Mouse (Mus musculus) erythroblast, adult 5-6 weeks (primary cell): ENCODE results near the gene Galnt12. TPM values are rescaled to one million over a fixed set of nuclear protein-coding genes. Genes with fewer than 3 reads are reported as not detected.

Experiments
- ATAC-seq: replicated peaks from 2 replicates; pipeline ENCODE4 v1.8.0; 2016; ENCODE audit warnings: moderate number of reproducible peaks, mild to moderate bottlenecking, moderate TSS enrichment, inconsistent platforms; ENCODE audit not compliant: poor library complexity, low FRiP score, severe bottlenecking
- total RNA-seq, 2 experiments: library from RNA; stranded (forward) in 1 of 2; stranded (reverse) in 1 of 2; fragments of 150-400 nt in 1 of 2; fragments of 200-764, 138-1000 nt in 1 of 2; gene quantifications; 2 replicates each; pipeline versions ENCODE4 v1.2.3 to v1.2.4; 2015 to 2017; ENCODE audit warnings: low replicate concordance in 2 of 2

Gene Galnt12
- total RNA-seq, 2 experiments from 2014 or later, result not detected

DNA sequence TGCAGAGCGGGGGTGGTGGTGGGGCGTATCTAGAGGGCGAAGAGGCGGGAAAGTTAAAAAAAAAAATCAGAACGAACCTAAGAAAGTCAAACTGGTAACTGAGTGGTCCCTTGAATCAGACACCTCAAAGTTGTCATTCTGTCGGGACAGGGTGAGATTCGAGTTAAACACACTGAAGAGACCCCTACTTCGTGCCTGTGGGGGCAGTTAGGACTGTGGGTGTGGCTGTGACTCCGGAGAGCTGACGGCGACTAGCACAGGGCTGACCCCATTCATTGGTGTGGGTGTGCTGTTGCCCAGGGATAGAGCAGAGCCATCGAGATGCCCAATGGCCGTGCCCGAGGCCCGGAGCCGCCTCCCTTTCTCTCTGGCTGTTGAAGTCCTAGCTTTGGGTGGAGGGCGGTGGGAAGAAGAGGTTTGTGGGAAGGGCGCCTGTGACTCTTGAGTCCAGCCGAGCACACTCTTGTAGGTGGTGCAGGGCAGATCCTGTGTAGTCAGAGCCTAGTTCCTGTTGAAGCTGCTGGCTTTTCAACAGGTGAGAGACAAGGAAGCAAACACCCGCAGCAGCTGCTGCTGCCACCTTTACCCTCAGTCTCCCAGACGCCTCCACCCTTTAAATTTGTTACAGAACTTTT is 795 bp downstream of the Galnt12 start:
- no peak for ATAC-seq

GRCm38 (mm10) chr4:47093161-47093560 is 1.5 kb downstream of the Galnt12 start:
- ATAC-seq, result no peak

GRCm38 (mm10) chr4:47093647-47094046 is 1.9 kb downstream of the Galnt12 start:
- no peak for ATAC-seq

GRCm38 (mm10) chr4:47103561-47103960 is 11.9 kb downstream of the Galnt12 start:
- ATAC-seq, result no peak

DNA sequence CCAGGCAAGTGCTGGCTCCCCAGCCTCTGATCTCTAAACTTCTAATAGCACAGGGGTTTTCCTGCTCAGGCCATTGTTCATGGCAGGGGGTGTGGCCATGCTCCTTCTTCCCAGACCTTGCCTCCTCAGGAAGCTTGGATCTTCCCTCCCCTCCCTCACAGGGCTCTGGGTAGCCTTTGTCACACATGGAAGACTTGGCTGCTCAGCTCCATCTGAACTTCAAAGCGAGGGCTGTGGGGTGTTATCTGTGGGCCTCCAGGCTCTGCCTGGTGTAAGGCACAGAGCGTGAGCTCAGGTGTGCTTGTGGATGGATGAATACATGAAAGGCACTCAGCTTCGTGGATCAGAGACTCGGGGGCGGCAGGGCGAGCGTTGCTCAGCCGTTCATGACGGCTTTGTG is 20.2 kb downstream of the Galnt12 start:
- no peak for ATAC-seq

GRCm38 (mm10) chr4:47112560-47112959 is 20.9 kb downstream of the Galnt12 start:
- ATAC-seq, result no peak

DNA sequence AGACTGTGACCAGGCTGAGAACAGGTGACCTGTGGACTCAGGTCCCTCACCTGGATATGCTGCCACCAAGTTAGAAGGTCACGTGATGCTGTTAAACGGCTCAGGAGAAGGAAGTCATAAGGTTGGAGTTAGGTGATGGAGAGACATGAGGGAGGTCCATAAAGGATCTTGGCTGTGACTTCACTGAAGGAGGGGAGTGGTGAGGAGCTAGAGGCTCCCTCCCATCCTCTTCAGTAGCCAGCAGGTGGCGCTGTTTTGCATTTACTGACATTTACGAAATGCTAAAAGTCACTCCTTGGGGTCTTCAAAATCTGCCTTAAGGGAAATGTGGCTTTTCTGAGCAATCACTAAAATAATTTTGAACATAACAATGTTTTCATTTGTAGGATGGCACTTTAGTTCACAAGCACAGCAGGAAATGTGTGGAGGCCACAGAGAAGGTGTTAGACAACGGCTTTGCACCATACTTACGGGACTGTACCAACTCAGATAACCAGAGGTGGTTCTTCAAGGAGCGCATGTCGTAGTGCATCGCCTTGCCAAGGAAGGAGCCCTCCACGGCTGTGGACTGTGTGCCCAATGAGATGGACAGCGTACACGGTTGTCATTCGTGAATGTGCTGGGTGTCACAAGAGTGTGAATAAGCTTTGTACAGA is 30.5 kb downstream of the Galnt12 start:
- no peak for ATAC-seq

DNA sequence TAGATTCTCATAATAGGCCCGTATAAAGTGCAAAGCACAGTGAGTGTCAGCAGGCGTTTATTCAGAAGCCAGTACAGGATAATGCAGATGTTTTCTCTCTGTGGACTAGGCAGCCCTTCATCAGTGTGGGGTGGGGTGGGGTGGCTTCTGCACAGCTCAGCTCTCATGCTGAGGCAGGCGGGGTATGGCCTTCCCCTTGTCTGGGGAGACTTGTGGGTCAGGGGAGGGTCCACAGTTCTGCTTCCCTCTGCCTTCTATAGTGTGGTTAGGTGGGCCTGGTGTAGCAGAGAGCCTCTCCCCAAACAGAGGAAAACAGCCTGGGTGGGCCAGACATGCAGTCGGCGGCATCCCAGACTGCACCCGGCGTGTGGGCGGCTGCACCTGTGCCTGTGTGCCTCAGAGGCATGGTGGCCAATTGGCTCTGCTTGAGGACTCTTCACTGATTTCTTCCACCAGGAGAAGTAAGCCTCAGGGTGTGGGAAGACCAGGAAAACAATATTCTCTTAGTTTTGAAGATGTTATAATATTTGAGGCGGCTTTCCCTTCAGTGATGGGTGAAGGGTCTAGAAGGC is 32.5 kb downstream of the Galnt12 start:
- no peak for ATAC-seq

DNA sequence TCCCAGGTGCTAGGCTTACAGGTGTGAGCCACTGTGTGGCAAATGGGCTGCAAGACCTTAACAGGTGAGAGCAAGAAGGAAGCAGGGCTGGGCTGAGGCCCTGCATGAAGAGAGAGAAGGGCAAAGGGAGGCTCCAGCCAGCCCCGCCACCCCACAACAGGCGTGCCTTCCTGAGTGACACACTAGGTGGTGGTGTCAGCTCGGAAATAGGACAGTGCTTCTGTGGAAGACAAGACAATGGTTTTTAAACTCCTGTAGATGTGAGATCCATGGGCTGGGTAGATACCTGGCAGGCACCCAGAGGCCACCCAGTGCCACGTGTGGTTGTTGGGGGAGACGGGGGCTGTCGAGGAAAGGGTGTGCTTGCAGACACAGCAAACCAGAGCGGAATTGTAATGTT is 36.8 kb downstream of the Galnt12 start:
- ATAC-seq, result no peak

DNA sequence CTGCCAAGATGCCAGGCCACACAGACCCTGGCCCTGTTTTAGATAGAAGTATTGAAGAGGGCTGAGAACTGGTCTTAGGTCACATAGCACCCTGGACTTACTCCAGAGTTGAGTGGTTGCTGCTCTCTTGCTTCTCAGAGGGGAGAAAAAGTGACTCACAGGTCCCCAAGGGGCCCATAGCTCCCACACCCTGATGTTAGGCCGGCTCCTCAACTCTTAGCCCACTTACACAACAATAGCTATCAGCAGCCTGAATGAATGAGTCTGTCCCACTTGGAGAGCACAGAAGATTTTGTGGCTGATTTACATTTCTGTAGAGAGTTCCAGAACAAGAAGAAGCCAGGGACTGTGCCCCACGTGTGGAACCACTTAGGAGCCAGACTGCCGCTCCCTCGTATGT is 37.9 kb downstream of the Galnt12 start:
- ATAC-seq, result no peak

DNA sequence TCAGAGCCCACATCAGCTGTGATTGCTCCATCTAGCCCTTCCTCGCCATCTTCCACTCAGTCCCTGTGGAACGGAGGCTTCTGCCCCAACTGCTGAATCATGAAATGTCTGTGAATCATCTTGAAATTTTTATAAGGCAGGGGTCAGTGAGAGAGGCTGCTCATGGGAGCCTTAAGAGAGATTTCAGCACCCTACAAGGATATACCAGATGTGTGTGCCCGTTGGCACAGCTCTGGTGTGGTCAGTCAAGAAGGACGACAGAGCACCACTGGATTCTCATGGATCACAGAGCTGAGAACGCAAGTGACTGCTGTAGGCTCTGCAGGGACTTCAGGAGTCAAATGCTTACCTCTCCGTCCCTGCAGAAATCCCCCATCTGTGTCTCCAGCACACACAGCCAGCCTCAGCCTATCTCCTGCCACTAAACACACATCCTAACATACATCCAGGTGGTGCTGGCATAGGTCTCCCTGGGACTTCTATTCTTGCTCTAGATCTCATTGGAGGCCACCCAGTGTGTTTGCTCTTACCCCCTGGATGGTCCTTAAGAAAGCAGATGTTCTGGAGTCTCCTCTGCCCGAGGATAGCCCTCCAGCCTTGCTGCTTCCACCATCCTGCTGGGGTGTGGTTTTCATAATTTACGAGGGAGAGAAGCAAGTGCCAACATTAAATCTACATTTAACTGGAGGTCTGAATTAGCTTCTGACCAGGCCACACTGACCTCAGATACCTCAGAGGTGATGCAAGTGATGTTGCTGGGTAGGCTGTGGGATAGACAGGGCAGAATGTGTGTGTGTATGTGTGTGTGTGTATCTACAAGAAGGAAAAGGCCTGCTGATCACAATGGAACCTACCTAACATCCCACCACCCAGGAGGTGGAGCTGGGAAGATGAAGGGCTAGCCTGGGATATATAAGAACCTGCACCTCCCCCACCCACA is 38.7 kb downstream of the Galnt12 start:
- ATAC-seq, result no peak

DNA sequence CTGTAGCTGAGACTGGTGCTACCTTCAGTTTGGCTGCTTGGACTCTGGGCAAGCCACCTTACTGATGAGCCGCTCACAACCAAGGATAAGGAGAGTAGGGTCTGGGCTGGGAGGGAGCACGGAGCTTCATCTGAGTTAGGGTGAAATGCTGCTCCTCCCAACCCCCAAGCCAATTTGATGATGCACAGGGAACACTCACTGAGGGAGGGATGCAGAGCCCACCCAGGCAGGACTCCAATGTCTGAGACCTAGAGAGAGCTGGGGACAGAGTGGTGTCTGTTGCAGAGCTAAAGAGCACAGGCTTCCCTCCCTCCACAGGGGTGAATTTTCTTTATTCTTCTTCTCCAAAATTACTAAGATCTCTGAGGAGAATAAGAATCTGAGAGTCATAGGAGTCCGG is 40.2 kb downstream of the Galnt12 start:
- no peak for ATAC-seq

- ATAC-seq, result no peak
Observed at GRCm38 (mm10) chr4:47132413-47132812, 40.7 kb downstream of the Galnt12 start.

DNA sequence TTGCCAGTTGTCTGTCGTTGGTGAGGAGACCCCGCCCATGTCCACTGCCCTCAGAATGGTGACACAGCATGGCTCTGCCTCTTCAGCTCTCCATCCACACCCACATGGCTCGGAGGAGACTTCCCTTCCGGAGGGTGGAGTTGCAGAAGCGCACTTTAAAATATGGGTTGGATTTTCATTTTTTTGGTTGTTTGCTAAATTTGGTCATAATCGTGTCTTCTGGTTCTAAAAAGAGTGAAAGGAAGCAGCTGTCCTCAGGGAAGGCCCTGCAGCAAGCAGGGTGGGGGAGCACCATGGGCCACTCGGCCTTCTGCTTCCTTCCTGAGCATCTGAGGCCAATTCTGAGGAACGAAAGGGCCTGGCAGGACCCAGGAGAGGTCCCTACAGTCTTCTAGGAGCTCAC is 45.0 kb downstream of the Galnt12 start:
- no peak for ATAC-seq

GRCm38 (mm10) chr4:47137479-47137878 is 45.8 kb downstream of the Galnt12 start:
- ATAC-seq, result no peak

DNA sequence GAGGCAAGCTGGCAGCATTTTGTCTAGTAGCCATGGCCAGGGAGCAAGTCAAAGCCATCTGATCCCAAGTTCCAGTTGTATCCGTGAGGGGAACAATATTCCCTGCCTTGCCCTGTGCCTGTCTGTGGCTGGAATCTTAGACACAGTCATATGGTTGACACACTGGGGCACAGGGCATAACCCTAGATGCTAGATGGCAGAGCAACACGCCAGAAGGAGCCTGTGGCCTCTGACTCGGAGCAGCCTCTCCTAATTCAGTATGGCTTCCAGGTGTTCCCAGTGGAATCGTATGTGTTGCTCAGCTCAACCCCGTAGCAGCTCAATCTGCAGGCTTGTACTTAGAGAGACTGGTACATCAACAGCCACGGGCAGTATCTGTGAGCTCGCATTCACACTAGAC is 46.7 kb downstream of the Galnt12 start:
- no peak for ATAC-seq

GRCm38 (mm10) chr4:47138967-47139777 is 47.5 kb downstream of the Galnt12 start:
- ATAC-seq, result no peak

DNA sequence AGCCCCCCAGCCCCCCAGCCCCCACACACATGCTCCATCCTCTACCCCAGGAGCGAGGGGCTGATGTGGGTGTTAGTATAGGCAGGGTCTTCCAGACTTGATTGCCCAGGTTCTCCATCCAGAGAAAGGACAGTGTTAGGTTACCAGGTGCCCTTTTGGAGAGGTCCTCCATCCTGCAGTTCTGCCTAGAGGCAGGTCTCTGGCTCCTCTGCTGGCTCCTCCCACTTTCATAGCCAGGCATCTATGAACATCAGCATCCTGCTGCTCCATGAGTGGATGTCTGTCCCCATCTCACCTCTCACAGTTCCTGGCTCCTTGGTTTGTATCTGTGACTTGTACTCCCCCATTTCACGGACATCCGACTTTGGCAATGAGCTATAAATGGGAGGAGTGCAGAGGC is 48.6 kb downstream of the Galnt12 start:
- ATAC-seq, result no peak

DNA sequence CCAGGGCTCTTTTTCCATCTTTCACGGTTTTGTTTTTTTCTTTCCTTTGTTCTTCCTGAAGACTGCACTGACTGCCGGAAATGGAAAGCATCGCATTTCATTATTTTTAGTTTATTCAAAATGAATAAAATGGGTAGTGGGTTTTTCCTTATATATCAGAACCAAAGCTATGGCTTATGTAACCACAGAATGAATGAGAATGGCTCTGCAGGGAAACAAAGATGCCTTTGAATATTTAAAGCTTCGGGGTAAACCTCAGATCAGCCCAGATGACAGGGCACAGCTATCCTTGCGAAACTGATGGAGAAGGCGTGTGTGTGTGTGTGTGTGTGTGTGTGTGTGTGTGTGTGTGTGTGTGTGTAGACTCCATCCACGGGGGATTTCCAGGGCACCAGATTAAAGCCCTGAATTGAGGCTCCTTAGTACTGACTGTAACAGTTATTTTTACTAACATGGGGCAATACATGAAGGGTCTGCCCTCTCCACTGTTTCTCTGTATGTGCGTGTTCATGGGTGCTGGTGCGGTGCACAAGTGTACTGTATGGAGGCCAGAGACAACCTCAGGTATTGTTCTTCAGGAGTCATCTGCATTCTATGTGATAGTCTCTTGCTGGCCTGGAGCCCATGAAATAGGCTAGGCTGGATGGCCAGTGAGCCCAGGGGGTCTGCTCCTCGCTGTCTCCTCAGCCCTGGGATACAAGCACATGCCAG is 49.9 kb downstream of the Galnt12 start:
- ATAC-seq, result no peak
